Mouse (Mus musculus): ENCODE measurements around the gene Tm6sf1.

DNA sequence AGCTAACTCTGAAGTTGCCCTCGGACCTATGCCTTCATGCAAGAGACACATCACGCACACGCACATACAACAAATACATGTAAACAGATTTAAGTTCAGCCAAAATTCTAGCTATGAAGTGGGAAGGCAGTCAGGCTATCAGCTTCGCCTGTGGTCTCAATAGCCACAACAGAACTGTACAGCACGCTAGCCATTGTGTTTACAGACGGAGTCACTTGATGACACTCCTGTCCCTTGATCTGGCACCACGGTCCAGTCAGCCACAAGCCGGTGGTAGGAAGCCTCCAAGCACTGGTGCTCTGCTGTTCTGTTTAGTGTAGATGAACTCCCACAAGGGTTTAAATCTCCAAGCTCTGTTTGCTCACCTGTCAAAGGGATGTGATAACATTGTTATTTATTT is 12.8 kb upstream of the Tm6sf1 start:
- TF ChIP-seq CTCF (IDR thresholded peaks at IDR 0.05; ENCODE audit: borderline replicate concordance, insufficient read depth, low read depth, low read length) (no peak), POLR2A (IDR thresholded peaks at IDR 0.05; ENCODE audit: borderline replicate concordance, insufficient read depth, low read length) (no peak)
